Mouse (Mus musculus) stomach, embryonic 14.5 days (tissue): Measurements from ENCODE around the gene Map1lc3b. TPM values are rescaled to one million over a fixed set of nuclear protein-coding genes. Genes with fewer than 3 reads are reported as not detected.

Source experiments
- ATAC-seq: fragments of 200-750 bp; cut with Nextera tagmentation; 2 replicates; pipeline ENCODE4 v1.8.0; 2017; ENCODE audit warnings: low read depth, moderate TSS enrichment; ENCODE audit not compliant: insufficient number of reproducible peaks, insufficient read depth, low FRiP score
- H3K27ac ChIP-seq: fragments of 300-500 bp; sonication (generic); 2 replicates; pipeline ENCODE4 v1.5.1; 2014; ENCODE audit warnings: mild to moderate bottlenecking, low read length, moderate library complexity, mixed read lengths
- H3K27me3 ChIP-seq: fragments of 300-500 bp; sonication (generic); 2 replicates; pipeline ENCODE4 v1.6.1; 2014; ENCODE audit warnings: low read length, control low read depth, mixed read lengths; ENCODE audit not compliant: control insufficient read depth, insufficient read depth
- H3K36me3 ChIP-seq: fragments of 300-500 bp; sonication (generic); 2 replicates; pipeline ENCODE4 v1.6.1; 2014; ENCODE audit warnings: mild to moderate bottlenecking, control low read depth, low read length, moderate library complexity, mixed read lengths; ENCODE audit not compliant: control insufficient read depth, insufficient read depth
- H3K4me1 ChIP-seq: fragments of 300-500 bp; sonication (generic); 2 replicates; pipeline ENCODE4 v1.6.1; 2014; ENCODE audit warnings: low read length, control low read depth, mixed read lengths; ENCODE audit not compliant: control insufficient read depth, insufficient read depth
- H3K4me2 ChIP-seq: fragments of 300-500 bp; sonication (generic); replicated peaks from 2 replicates; pipeline ENCODE4 v1.6.1; 2014; ENCODE audit warnings: low read depth, low read length, control low read depth
- H3K4me3 ChIP-seq: fragments of 300-500 bp; sonication (generic); 2 replicates; pipeline ENCODE4 v1.5.1; 2014; ENCODE audit warnings: low read depth, low read length, control low read depth
- H3K9ac ChIP-seq: fragments of 300-500 bp; sonication (generic); replicated peaks from 2 replicates; pipeline ENCODE4 v1.6.1; 2014; ENCODE audit warnings: low read depth, mild to moderate bottlenecking, control low read depth, low read length, moderate library complexity, mixed read lengths
- H3K9me3 ChIP-seq: fragments of 300-500 bp; sonication (generic); 2 replicates; pipeline ENCODE4 v1.6.1; 2016; ENCODE audit warnings: low read depth, low read length, control low read depth; ENCODE audit not compliant: control insufficient read depth
- WGBS: fragments of 180-500 bp; shearing (Covaris S2); extraction: QIAGEN DNeasy Blood & Tissue Kit; methylation state at CpG from one replicate; pipeline ENCODE4 v1.1.7; 2014; 5-methylcytosine and 5-hydroxymethylcytosine counted together
- polyA plus RNA-seq: library from polyadenylated mRNA; unstranded; fragments of >200 nt; fragmentation: Nextera tagmentation; extraction: Ambion mirVana; gene quantifications from 2 replicates; pipeline ENCODE4 v1.2.1, GENCODE M21; 2014

Gene Map1lc3b
- polyA plus RNA-seq, 1 experiment from 2014 or later: 249 TPM

DNA sequence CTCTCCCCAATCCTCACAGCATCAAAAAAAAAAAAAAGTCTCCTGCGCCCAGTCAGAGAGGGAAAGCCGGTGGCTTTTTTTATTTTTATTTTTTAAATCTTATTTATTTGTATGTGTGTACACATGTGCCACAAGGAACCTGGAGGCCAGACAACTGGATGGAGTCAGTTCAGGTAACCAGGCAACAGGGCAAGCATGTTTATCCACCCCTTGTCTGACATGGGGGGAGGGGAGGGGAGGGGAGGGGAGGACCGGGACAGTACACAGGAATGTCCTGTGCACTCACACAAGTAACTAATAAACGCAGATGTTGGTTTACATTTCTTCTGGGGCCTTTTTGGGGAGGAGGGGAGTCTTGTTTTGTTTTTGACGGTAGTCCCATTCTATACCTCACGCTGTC, 26.5 kb upstream of the Map1lc3b start:
- Histone ChIP-seq H3K27ac (no peak overlapping the region), H3K9ac (no peak overlapping the region), H3K4me2 (no peak overlapping the region), H3K9me3 (no peaks in the 10 kb centered on the region), H3K36me3 (peaks cover 6% of the 10 kb centered on the region; the same call in 1 of the 2 replicates), H3K27me3 (no peaks in the 10 kb centered on the region), H3K4me3 (no peak overlapping the region), H3K4me1 (no peaks in the 10 kb centered on the region)
- ATAC-seq: no peak
- 67% methylated on average over 6 of the region's 6 CpGs for WGBS

DNA sequence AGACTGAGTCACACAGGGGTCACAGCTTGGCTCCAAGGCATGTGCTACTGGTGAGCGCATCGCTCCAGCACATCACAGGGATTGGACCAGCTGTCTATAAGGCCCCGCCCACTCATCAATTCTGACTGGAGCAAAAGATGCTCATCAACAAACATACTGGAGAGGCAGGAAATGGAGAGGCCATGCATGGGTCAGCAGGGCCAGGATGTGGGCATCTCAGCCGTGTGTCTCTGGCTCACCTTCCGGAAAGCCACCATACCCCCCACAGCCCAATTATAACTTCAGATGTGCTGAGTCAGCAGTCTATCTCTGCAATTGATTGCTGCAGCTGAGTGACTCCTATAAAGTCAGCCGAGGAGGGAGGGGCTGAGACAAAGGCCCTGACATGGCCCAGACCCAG, 21.8 kb upstream of the Map1lc3b start:
- H3K27me3 ChIP-seq: no peaks in the 10 kb centered on the region
- 54% methylated on average over 6 of the region's 6 CpGs for WGBS
- no peaks in the 10 kb centered on the region for H3K4me1 ChIP-seq

DNA sequence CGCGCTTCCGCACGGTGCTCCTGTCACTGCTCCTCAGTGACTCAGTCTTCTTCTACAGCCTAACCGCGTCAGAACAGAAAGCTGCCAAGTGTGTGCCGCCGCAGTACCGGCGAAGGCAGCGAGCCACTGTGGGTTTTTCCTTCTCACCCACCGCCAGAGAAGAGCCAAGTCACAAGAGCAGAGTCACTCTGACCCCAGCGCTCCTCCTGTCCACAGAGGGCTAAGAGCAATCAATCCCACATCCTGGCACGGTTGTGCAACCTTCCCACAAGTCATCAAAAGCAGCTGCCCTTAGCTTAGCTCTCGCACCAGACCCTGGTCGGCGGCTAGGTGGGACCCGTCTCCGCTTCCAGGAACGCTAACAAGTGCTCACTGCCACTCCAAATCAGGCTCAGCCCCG, 19.8 kb upstream of the Map1lc3b start:
- H3K4me3 ChIP-seq: no peak overlapping the region
- H3K9me3 ChIP-seq: no peaks in the 10 kb centered on the region
- no peak overlapping the region for H3K4me2 ChIP-seq
- H3K36me3 ChIP-seq: no peaks in the 10 kb centered on the region
- no peak for ATAC-seq
- H3K4me1 ChIP-seq: no peaks in the 10 kb centered on the region
- no peak overlapping the region for H3K27ac ChIP-seq
- H3K27me3 ChIP-seq: no peaks in the 10 kb centered on the region
- no peak overlapping the region for H3K9ac ChIP-seq
- 73% methylated on average over 21 of the region's 21 CpGs for WGBS

More for the DNA sequence above, 21.8 kb upstream of the Map1lc3b start:
- Histone ChIP-seq H3K4me3 (no peak overlapping the region), H3K9ac (no peak overlapping the region), H3K36me3 (no peaks in the 10 kb centered on the region), H3K4me2 (no peak overlapping the region), H3K27ac (no peak overlapping the region), H3K9me3 (no peaks in the 10 kb centered on the region)
- ATAC-seq: no peak

DNA sequence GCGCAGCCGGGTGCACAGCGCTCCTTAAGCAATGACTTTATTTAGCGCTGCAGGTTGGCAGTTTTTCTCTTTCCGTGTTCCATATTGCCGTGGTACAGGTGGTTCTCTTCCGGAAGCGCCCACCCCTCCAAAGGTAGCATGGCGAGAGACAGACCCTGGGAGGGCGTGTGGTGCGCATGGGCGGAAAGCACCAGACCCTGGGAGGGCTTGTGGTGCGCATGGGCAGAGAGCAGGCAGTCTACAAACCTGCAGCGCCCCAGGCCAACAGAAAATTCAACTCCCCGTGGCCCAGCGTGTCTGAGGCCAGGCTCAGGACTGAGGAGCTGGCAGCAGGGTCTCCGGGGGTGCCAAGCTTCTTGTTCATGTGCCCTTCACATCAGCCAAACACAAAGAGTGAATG, 19.4 kb upstream of the Map1lc3b start:
- Histone ChIP-seq H3K4me1 (no peaks in the 10 kb centered on the region), H3K9me3 (no peaks in the 10 kb centered on the region), H3K9ac (no peak overlapping the region), H3K4me2 (no peak overlapping the region), H3K36me3 (no peaks in the 10 kb centered on the region), H3K4me3 (no peak overlapping the region), H3K27ac (no peak overlapping the region), H3K27me3 (no peaks in the 10 kb centered on the region)
- no peak for ATAC-seq
- WGBS: 75% methylated on average over 17 of the region's 17 CpGs

GRCm38 (mm10) chr8:121572121-121572520, 18.0 kb upstream of the Map1lc3b start:
- Histone ChIP-seq H3K36me3 (no peaks in the 10 kb centered on the region), H3K9ac (no peak overlapping the region), H3K4me3 (no peak overlapping the region), H3K27me3 (no peaks in the 10 kb centered on the region), H3K4me2 (no peak overlapping the region), H3K4me1 (peaks cover 6% of the 10 kb centered on the region), H3K9me3 (no peaks in the 10 kb centered on the region), H3K27ac (no peak overlapping the region)
- no peak for ATAC-seq
- WGBS: 72% methylated on average over 7 of the region's 7 CpGs

DNA sequence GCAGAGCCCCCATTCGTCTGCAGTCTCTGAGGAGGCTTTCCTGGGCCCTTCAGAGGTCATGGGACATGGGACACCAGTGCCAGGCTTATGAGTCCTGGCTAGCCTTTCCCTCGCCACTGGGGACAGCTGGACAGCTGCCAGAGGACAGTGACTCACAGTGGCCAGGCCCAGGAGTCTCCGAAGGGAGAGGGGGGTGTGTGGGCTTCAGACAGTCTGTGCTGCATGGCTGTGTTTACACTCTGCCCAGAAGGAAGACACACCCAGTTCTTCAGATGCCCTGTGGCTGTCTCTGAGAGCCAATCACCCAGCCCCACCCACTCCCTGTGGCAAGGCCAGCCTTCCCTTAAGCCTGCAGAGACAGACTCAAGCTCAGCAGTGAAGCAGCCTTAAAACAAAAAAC, 16.9 kb upstream of the Map1lc3b start:
- Histone ChIP-seq H3K4me2 (no peak overlapping the region), H3K36me3 (no peaks in the 10 kb centered on the region), H3K4me1 (peaks cover 14% of the 10 kb centered on the region), H3K9ac (no peak overlapping the region), H3K27ac (no peak overlapping the region), H3K27me3 (no peaks in the 10 kb centered on the region), H3K9me3 (no peaks in the 10 kb centered on the region), H3K4me3 (no peak overlapping the region)
- ATAC-seq: peak; percentile 60; the same call in 1 of the 2 replicates
- 50% methylated on average over 3 of the region's 3 CpGs for whole genome bisulfite sequencing

DNA sequence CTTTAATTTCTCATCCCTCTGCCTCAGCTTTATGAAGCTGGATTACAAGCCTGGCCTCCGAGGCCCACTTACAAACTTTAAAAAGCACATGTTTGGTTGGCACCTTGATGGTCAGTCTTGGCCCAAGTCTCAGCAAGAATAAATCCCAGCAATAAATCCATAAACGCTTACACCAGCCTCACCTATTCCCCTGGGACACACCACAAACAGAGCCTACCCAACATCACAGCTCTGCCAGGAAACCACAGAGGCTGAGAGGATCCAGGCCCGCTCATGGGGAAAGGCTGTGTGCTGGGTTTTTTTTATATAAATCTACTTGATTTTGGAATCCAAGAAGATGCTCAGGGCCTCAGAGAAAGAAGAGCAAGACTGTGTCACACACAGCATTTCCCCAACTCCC, 14.5 kb upstream of the Map1lc3b start:
- no peak overlapping the region for H3K27ac ChIP-seq
- ATAC-seq: no peak
- H3K4me1 ChIP-seq: peaks cover 17% of the 10 kb centered on the region
- H3K36me3 ChIP-seq: no peaks in the 10 kb centered on the region
- H3K4me2 ChIP-seq: no peak overlapping the region
- H3K4me3 ChIP-seq: no peak overlapping the region
- 86% methylated on average over 3 of the region's 3 CpGs for WGBS
- H3K27me3 ChIP-seq: no peaks in the 10 kb centered on the region
- no peak overlapping the region for H3K9ac ChIP-seq
- no peaks in the 10 kb centered on the region for H3K9me3 ChIP-seq

DNA sequence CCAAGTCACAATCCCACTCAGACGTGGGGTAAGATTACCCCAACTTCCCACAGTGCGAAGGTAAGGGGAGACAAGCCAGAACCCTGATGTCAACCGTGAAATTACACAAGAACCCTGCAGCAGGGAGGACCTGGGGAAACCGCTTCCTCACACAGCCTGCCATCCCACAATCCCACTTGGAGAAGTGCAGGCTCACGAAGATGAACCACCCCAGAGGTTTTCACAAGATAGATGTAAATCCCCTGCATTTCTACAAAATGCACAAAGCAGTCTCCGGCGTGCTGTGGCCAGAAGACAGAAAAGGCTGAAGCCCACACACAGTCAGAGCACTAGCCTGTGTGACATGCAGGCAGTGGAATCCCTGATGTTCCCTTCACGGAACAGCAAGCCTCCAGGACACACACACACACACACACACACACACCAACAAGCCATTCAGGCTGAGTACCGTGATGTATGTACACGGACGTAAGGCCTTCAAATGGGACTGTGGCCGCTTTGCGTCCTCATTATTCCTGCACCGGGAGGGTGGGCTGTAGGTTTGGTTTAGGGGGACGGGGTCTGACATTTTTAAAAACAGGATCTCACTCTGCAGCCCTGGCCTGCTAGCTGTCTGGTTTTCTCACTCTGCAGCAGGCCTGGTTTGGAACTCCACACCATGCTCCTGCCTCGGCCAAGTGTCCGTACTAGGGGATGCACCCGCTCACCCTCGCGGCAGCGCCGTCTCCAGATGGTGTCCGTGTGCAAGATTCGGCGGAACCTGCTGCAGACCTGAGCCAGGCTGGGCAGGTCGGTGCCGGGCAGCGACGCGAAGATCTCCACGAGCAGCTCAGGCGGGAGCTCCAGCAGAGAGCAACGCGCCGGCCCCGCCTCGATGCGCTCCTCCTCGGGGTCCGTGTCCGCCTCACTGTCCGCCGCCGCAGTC, 12.1 kb upstream of the Map1lc3b start:
- Histone ChIP-seq H3K27me3 (no peaks in the 10 kb centered on the region), H3K27ac (no peak overlapping the region), H3K4me3 (peak overlapping the region; percentile 62), H3K9ac (peak overlapping the region; percentile 80), H3K9me3 (no peaks in the 10 kb centered on the region), H3K36me3 (no peaks in the 10 kb centered on the region), H3K4me2 (peak overlapping the region; percentile 74), H3K4me1 (peaks cover 17% of the 10 kb centered on the region)
- 2% methylated on average over 39 of the region's 44 CpGs for WGBS
- peak; percentile 59 for ATAC-seq
